Mouse (Mus musculus): ENCODE results near the gene Cnst. TPM values are rescaled to one million over a fixed set of nuclear protein-coding genes. Genes with fewer than 3 reads are reported as not detected.

The Cnst gene
- polyA plus RNA-seq, 1 experiment from 2014 or later: 13.8 TPM

GRCm38 (mm10) chr1:179539887-179540286 is 6.3 kb upstream of the Cnst start:
- Histone ChIP-seq H3K4me1 (peaks cover 7% of the 10 kb centered on the region), H3K4me3 (replicated peaks) (no peak overlapping the region), H3K27me3 (no peaks in the 10 kb centered on the region), H3K9me3 (replicated peaks) (no peaks in the 10 kb centered on the region), H3K36me3 (peaks cover 46% of the 10 kb centered on the region), H3K4me2 (no peak overlapping the region), H3K27ac (no peak overlapping the region), H3K9ac (no peak overlapping the region)
- ATAC-seq (replicated peaks; ENCODE audit: low FRiP score): no peak
- WGBS: 69% methylated on average over 3 of the region's 3 CpGs

GRCm38 (mm10) chr1:179541502-179541901 is 4.7 kb upstream of the Cnst start:
- H3K4me2 ChIP-seq: no peak overlapping the region
- 63% methylated on average over 3 of the region's 3 CpGs for WGBS
- H3K36me3 ChIP-seq: peaks cover 39% of the 10 kb centered on the region
- no peak overlapping the region for H3K9ac ChIP-seq
- no peaks in the 10 kb centered on the region for H3K27me3 ChIP-seq
- no peak overlapping the region for H3K4me3 ChIP-seq (replicated peaks)
- ATAC-seq (replicated peaks; ENCODE audit: low FRiP score): no peak
- no peak overlapping the region for H3K27ac ChIP-seq
- H3K4me1 ChIP-seq: peaks cover 13% of the 10 kb centered on the region
- no peaks in the 10 kb centered on the region for H3K9me3 ChIP-seq (replicated peaks)

- peak overlapping the region; percentile 76 for H3K4me2 ChIP-seq
- ATAC-seq (replicated peaks; ENCODE audit: low FRiP score): peak; percentile 89
- WGBS: under 1% methylated on average over 44 of the region's 44 CpGs
- no peaks in the 10 kb centered on the region for H3K27me3 ChIP-seq
- peaks cover 28% of the 10 kb centered on the region for H3K4me1 ChIP-seq
- peak overlapping the region; percentile 73 for H3K9ac ChIP-seq
- H3K4me3 ChIP-seq (replicated peaks): peak overlapping the region; percentile 86
- H3K27ac ChIP-seq: peak overlapping the region; percentile 95
- H3K9me3 ChIP-seq (replicated peaks): no peaks in the 10 kb centered on the region
- H3K36me3 ChIP-seq: peaks cover 6% of the 10 kb centered on the region; the same call in 1 of the 2 replicates
Measured at GRCm38 (mm10) chr1:179546551-179546917, 364 bp downstream of the Cnst start.

- Histone ChIP-seq H3K4me1 (peaks cover 28% of the 10 kb centered on the region), H3K4me2 (peak overlapping the region; percentile 76), H3K9ac (peak overlapping the region; percentile 73), H3K27me3 (no peaks in the 10 kb centered on the region), H3K36me3 (peaks cover 6% of the 10 kb centered on the region; the same call in 1 of the 2 replicates), H3K9me3 (replicated peaks) (no peaks in the 10 kb centered on the region), H3K27ac (no peak overlapping the region), H3K4me3 (replicated peaks) (peak overlapping the region; percentile 86)
- no peak for ATAC-seq (replicated peaks; ENCODE audit: low FRiP score)
- WGBS: 11% methylated on average over 5 of the region's 5 CpGs
Measured at GRCm38 (mm10) chr1:179547176-179547575, 1.0 kb downstream of the Cnst start.

GRCm38 (mm10) chr1:179548220-179548619 is 2.0 kb downstream of the Cnst start:
- no peak for ATAC-seq (replicated peaks; ENCODE audit: low FRiP score)
- Histone ChIP-seq H3K27ac (no peak overlapping the region), H3K4me2 (no peak overlapping the region), H3K9me3 (replicated peaks) (no peaks in the 10 kb centered on the region), H3K9ac (no peak overlapping the region), H3K36me3 (peaks cover under 1% of the 10 kb centered on the region; the same call in 1 of the 2 replicates), H3K4me3 (replicated peaks) (peak overlapping the region; percentile 4; the same call in 1 of the 2 replicates), H3K4me1 (peaks cover 28% of the 10 kb centered on the region), H3K27me3 (no peaks in the 10 kb centered on the region)
- WGBS: 60% methylated on average over 11 of the region's 11 CpGs

GRCm38 (mm10) chr1:179548996-179549752 is 3.0 kb downstream of the Cnst start:
- H3K9ac ChIP-seq: no peak overlapping the region

GRCm38 (mm10) chr1:179551336-179551735 is 5.2 kb downstream of the Cnst start:
- Histone ChIP-seq H3K27me3 (no peaks in the 10 kb centered on the region), H3K4me2 (no peak overlapping the region), H3K9me3 (replicated peaks) (no peaks in the 10 kb centered on the region), H3K4me1 (peaks cover 20% of the 10 kb centered on the region), H3K9ac (no peak overlapping the region), H3K27ac (no peak overlapping the region), H3K4me3 (replicated peaks) (no peak overlapping the region), H3K36me3 (no peaks in the 10 kb centered on the region)
- WGBS: 88% methylated on average over 3 of the region's 3 CpGs
- no peak for ATAC-seq (replicated peaks; ENCODE audit: low FRiP score)

More at GRCm38 (mm10) chr1:179548996-179549752, 3.0 kb downstream of the Cnst start:
- H3K27me3 ChIP-seq: no peaks in the 10 kb centered on the region
- H3K4me3 ChIP-seq (replicated peaks): no peak overlapping the region
- ATAC-seq (replicated peaks; ENCODE audit: low FRiP score): no peak
- H3K27ac ChIP-seq: no peak overlapping the region
- H3K9me3 ChIP-seq (replicated peaks): no peaks in the 10 kb centered on the region
- H3K4me2 ChIP-seq: no peak overlapping the region
- H3K36me3 ChIP-seq: no peaks in the 10 kb centered on the region; the same call in 1 of the 2 replicates
- WGBS: 93% methylated on average over 5 of the region's 5 CpGs
- peaks cover 33% of the 10 kb centered on the region for H3K4me1 ChIP-seq

- Histone ChIP-seq H3K27ac (no peak overlapping the region), H3K36me3 (no peaks in the 10 kb centered on the region), H3K4me1 (peaks cover 20% of the 10 kb centered on the region), H3K9ac (no peak overlapping the region), H3K4me2 (no peak overlapping the region), H3K4me3 (replicated peaks) (no peak overlapping the region), H3K27me3 (no peaks in the 10 kb centered on the region), H3K9me3 (replicated peaks) (no peaks in the 10 kb centered on the region)
- ATAC-seq (replicated peaks; ENCODE audit: low FRiP score): no peak
- 93% methylated on average over 4 of the region's 4 CpGs for WGBS
Measured at GRCm38 (mm10) chr1:179551921-179552320, 5.8 kb downstream of the Cnst start.

GRCm38 (mm10) chr1:179552751-179553150 is 6.6 kb downstream of the Cnst start:
- WGBS: 57% methylated on average over 7 of the region's 7 CpGs
- Histone ChIP-seq H3K36me3 (no peaks in the 10 kb centered on the region), H3K27ac (no peak overlapping the region), H3K4me3 (replicated peaks) (no peak overlapping the region), H3K4me2 (no peak overlapping the region), H3K9me3 (replicated peaks) (no peaks in the 10 kb centered on the region), H3K4me1 (peaks cover 12% of the 10 kb centered on the region), H3K9ac (no peak overlapping the region), H3K27me3 (no peaks in the 10 kb centered on the region)
- no peak for ATAC-seq (replicated peaks; ENCODE audit: low FRiP score)

- no peaks in the 10 kb centered on the region for H3K27me3 ChIP-seq
- H3K27ac ChIP-seq: no peak overlapping the region
- H3K4me3 ChIP-seq (replicated peaks): no peak overlapping the region
- H3K9me3 ChIP-seq (replicated peaks): no peaks in the 10 kb centered on the region
- ATAC-seq (replicated peaks; ENCODE audit: low FRiP score): no peak
- H3K4me2 ChIP-seq: no peak overlapping the region
- WGBS: 61% methylated on average over 5 of the region's 5 CpGs
- H3K4me1 ChIP-seq: peaks cover 6% of the 10 kb centered on the region
- no peaks in the 10 kb centered on the region for H3K36me3 ChIP-seq
- no peak overlapping the region for H3K9ac ChIP-seq
Measured at GRCm38 (mm10) chr1:179553197-179553948, 7.2 kb downstream of the Cnst start.

GRCm38 (mm10) chr1:179553949-179554347 is 7.8 kb downstream of the Cnst start:
- Histone ChIP-seq H3K4me3 (replicated peaks) (no peak overlapping the region), H3K4me2 (no peak overlapping the region), H3K9ac (no peak overlapping the region), H3K4me1 (0 out of 2 replicates have a peak, but pooled peaks cover 5% of the 10 kb centered on the region), H3K27ac (no peak overlapping the region), H3K9me3 (replicated peaks) (no peaks in the 10 kb centered on the region), H3K36me3 (no peaks in the 10 kb centered on the region), H3K27me3 (no peaks in the 10 kb centered on the region)
- no peak for ATAC-seq (replicated peaks; ENCODE audit: low FRiP score)
- 74% methylated on average over 4 of the region's 4 CpGs for WGBS

GRCm38 (mm10) chr1:179556921-179557320 is 10.8 kb downstream of the Cnst start:
- Histone ChIP-seq H3K9me3 (replicated peaks) (no peaks in the 10 kb centered on the region), H3K27me3 (no peaks in the 10 kb centered on the region), H3K9ac (no peak overlapping the region), H3K36me3 (no peaks in the 10 kb centered on the region), H3K4me1 (0 out of 2 replicates have a peak, but pooled peaks cover 20% of the 10 kb centered on the region), H3K27ac (no peak overlapping the region), H3K4me3 (replicated peaks) (no peak overlapping the region), H3K4me2 (no peak overlapping the region)
- ATAC-seq (replicated peaks; ENCODE audit: low FRiP score): no peak
- 85% methylated on average over 3 of the region's 3 CpGs for WGBS
